Mouse (Mus musculus): ENCODE results near the gene Pcdh15.

Gene Pcdh15

DNA sequence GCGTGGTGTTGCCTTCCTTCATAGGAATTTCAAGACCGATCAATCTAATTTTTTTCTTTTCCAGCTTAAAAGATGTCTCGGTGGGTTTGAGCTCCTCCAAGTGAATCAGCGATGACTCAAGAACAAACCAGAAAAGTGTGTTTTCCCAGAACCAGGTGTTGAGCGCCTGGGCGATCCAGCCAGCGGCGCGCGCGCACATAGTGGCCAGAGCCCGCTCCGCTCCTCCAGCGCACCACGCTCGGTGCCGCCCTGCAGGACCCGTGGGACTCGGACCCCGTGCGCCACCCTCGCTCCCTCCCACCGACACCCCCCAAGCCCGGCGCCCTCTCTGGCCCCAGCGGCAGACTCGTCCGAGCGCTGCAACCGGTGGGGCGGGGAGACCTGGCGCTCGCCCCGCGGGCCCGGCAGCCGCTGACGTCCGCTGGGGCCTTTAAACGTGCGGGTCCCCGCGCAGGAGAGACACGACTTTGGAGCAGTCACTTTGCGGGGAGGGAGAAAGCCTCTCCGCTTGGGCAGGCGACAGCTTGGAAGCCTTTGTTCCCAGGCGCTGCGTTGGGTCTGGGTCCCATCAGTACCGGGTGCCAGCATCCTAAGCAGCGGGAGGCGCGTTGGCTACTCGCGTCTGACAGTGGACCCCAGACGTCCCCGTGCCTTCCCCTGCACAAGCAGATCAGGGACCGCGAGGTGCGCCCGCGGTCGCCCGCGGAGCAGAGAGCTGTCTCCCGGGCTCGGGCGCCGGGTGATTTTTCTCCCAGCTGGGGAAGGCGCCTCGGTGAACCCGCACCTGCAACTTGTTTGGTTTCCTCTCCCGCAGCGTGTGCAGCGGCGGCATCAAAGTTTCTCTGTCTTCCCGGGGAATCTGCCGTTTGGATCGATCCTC, at the start of gene Pcdh15:
Gene Pcdh15 (plus strand): TSS at position 377 of the 880 bp plus-strand sequence.
- no peak for DNase-seq

DNA sequence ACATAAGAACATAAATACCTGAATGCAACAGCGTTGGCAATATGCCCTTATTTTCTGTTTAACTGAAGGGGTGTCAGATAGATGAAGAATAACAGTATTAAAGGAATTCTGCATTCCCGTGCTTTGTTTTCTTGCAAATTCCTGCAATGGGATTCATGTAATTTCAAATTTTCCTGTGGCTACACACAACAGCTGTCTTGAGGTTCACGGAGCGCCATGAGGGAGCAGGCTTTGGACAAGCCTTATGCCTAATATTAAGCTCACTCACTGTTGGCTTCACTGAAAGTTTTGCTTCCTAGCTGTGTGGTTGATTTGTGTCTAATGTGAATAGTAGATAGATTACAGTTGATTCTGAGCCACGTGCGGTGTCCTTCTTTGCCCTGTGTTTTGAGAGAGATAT, 47.1 kb upstream of the Pcdh15 start:
- DNase-seq = no peak

DNA sequence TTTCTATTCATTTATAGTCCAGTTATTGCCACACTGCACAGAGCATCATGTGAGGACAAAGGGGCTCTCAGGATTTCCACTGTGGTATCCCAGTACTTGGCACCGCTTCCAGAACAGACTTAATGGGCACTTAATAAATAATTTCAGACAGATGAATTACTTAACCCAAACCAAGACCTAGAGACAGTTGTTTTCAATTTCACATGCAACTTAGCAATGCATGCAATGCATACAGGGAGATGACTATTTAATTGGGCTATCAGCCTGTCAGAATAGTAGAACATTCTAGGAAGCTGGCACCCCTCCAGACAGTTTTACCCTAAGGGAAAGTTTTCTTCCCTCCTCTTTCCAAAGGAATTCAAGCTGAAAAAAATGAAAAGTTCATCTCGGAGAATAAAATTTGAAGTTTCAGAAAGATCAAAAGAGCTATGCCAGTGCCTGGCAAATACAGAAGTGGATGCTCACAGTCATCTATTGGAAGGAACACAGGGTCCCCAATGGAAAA, 39.4 kb upstream of the Pcdh15 start:
- no peak for DNase-seq

DNA sequence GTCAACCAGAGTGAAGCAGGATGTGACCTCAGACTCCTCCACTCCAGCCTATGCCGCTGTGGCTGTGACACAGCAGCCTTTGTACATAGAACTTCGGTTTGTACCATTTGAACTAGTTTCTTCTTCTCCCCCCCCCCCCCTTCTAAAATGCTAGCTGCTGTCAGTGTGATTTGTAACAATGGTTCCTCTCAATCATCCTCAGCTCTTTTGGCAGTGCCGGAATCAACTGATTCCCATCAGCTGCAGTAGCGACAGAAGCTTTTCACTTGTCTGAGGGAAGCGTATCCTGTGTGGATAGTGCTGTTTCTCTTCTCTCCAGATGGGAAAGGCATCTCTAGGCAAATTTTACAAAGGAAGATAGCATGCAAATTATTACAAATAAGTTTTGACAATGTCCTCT, 12.4 kb upstream of the Pcdh15 start:
- no peak for DNase-seq

DNA sequence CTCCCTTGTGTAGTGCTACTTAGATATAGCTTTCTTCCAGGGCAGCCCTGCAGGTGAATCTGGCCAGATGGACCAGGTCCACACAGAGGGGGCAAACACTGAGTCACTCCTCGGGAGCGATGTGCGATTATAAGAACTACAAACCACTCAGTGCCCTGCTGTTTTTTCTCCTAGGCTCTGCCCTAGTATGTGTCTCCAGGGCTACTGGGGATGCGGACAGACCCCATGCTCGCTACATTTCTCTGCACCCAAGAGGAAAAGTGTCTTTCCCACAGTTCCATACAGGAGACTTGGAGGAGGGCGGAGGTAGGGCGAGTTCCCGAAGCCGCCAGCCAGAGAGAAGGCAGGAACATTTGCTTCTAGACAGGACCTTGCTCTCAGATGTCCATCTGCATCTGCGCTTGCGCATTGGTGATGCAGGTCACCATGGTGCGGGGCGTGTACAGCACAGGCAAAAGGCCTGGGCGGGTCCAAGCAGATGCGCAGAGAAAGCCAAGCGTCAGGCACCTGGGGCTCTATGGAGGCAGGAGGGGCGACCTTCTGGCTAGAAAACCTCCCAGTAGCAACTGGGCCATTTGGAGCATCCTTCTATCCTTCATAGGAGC, 2.5 kb upstream of the Pcdh15 start:
- DNase-seq = no peak

DNA sequence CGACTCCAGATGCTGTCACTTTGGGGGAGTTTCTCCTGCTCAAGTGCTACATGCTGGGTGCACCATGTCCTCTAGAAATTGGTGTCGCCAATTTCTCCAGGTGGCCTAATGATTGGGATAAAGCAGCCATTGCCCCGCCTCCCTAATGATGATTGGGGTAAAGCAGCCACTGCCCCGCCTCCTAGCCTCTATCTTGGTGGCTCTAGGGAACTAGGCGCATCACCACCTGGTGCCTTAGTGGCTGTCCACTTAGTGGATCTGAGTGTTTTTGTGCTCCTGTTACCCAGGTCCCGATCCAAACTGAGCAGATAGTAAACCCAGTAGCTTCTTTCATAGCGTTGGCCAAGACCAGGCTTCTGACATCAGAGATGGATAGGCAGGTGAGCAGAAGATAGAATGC, 2.0 kb upstream of the Pcdh15 start:
- no peak for DNase-seq

DNA sequence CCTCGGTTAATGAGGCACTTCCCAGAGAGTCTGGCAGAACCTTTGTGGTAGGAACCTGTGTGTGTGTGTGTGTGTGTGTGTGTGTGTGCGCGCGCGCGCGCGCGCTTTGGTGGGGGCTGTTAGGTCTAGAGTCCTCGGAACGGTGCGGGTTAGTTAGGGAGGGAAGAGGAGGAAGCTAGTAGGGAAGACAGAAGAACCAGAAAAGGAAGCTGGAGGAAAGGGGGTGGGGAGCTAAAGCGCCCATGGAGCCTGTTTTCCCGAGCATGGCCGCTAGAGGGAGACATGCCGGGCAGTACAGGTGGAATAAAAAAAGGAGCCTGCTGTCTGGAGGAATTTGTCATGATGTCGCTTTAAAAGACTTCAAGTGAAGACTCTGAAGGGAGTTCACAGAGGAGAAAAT, 1.2 kb upstream of the Pcdh15 start:
- peak; percentile 48 for DNase-seq

DNA sequence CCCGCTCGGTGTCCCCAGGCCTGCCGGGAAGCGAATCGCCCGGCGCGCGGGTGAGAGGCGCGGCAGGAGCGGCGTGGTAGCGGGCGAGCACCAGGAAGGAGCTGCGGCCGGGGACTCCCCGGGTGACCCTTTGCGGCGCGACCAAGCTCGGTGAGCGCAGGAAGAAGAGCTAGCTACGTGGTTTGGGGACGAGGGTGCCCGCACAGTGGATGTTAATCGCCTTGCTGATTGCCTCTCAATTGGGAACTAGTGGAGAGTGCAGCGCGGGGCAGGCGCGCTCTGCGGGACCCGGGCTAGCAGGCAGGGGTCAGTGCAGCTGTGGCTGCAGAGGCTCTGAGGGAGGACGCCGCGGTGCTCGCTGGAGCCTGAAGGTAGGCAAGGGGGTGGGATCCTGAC, 702 bp downstream of the Pcdh15 start:
- DNase-seq = no peak

DNA sequence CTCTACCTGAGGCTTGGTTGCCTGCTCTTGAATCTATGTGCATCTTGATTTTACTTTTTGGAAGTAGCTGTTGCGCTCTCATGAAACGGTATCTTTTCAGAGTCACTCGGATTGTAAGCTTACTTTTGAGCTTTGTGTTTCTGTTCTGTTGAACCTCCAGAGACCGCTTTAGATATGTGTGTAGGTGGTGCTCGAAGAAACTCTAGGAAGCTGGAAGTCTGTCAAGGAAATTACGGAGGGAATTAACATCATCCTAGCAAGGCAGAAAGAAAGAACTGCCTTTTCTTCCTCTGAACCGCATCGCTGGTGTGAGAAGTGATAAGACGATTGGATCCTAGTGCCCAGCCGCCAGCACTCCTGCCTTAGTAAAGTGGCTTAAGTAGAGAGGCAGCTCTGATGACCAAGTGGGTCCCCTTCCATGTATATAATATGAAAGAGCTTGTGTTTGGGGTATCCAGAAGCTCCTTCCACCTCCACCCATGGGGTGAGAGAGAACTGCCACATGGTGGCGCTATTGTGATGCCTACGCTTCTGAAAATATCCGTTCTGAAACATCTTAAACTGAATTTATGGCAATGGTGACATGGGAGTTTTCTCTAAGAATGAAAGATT, 4.3 kb downstream of the Pcdh15 start:
- DNase-seq = no peak

DNA sequence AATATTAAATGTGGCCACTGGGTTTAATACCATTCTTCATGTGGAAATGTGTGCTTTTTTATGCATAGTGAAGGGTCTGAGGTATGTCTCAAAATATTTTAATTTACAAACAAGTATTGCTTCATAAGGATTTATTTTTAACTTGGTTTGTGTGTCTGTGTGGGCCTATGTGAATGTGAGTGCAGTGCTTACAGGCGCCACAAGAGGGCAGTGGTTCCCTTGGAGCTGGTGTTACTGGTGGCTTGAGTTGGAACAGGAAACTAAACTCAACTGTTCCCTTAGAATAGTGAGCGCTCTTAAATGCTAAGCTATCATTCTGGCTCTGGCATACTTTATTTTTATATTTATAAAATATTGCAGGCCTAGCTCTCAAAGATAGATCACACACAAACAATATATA, 6.8 kb downstream of the Pcdh15 start:
- peak; percentile 10 for DNase-seq

DNA sequence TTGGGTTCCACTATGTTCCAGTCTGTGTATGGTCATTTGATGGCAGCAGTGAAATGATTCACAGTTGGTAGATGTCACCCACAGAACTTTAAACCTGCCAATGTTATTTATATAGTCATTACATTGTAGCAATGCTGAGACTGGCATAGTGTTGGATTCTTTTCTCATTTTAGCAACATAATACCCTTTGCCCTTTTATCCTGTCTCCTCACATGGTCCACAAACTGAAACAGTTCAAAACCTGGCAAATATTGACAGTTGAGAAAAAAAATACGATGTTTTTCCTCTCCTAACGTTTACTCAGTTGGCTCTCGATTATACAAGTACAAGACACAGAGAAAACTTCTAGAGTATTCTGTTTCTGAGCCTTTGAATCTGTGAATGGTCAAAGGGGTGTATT, 38.8 kb downstream of the Pcdh15 start:
- DNase-seq = no peak

DNA sequence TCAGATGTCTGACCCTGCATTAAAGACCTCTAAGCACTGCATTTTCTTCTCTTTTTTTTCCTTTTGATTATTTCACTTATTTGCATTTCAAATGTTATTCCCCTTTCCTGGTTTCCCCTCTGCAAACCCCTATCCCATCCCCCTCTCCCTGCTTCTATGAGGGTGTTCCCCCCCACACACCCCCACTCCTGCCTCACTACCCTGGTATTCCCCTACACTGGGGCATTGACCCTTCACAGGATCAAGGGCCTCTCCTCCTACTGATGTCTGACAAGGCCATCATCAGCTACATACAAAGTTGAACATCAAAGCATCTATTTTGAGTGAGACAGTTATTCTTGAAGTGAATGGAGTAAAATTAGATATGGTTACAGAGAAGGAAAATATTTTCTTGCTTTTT, 48.4 kb downstream of the Pcdh15 start:
- DNase-seq = no peak

DNA sequence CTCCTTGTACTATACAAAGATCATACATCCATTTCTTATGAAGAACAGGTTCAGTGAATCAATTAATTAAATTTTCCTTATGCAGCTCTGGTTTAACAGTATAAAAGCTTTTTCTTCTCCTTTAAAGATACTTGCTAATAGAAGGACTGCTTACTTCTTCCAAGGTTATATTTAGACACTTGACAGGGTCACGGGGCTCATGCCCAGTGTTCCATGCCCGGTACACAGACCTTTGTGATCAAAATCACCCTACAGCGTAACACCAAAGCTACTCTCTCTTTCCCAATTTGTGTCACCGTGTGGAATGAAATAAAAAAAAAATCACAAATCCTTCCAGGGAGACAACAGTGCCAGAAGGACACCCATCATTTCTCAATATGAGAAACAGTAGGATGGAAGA, 48.8 kb downstream of the Pcdh15 start:
- DNase-seq = no peak

DNA sequence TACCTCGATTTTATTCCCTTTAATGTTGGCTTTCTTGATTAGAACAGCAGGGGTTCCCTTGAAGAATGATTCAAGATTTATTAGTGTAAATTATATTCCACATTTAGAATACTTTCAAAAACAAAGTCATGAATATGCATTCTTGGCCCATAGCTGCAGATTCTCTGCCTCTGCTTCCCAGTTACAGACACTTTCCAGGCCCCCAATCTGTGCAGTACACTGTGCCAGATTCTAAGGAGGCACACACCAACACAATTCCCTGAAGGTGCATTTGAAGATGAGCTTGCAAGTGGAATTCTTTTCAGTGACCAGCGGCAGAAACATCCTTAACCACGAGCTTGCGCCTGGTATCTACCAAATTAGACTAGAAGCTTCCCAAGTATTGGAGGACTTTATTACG, 55.4 kb downstream of the Pcdh15 start:
- DNase-seq = no peak

DNA sequence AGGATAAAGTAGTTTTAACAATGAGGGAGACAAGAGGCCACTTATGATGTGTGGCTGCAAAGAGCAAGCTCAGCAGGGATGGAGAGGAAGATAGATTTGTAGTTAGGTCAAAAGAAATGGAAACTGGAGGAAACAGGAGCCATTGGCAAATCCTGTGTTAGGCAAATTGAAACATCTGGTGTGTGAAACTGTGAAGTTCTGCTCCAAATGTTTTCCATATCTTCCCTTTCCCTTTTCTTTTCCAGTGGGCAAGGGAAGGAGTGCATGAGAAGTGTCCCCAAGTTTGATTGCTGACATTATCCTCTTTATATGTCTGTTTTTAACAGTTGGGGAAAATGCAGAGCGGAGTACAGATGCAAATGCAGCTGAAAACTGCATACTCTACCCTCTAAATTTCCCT, 62.6 kb downstream of the Pcdh15 start:
- no peak for DNase-seq

DNA sequence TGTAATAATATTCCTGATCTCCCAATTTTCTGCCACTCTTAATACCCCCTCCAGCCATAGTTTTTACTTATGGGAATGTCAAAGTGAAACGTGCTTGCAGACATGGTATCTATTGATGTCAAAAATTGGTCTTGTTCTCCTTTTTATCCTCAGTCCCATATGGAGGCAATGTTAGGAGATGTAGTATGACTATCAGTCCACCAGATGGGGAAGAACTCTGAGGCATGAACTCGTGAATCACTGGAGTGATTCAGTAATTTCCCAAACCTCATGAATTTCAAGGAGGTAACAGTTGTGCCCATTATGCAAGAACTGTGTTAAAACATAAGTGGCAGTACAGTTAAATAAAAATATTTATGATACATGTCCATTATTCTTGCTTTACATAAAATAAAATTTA, 116.9 kb downstream of the Pcdh15 start:
- no peak for DNase-seq

DNA sequence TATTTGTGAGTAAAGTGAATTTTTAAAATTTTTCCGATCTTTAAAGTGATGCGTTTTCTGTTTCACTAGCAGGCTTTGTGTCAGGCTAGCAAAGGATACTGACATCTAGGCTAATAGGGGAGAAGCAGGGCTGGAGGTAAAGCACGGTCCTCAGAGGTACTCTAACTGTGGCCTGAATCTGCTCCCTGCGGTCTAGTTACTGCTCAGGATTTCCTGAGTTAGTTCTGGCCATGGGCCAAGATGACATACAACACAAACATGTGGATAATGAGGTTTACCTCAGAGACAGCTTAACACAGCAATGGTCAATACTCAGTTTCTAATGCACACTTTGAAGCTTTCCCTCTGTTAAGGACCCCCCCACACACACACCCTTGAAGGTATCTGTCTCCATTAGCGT, 143.2 kb downstream of the Pcdh15 start:
- DNase-seq = no peak

DNA sequence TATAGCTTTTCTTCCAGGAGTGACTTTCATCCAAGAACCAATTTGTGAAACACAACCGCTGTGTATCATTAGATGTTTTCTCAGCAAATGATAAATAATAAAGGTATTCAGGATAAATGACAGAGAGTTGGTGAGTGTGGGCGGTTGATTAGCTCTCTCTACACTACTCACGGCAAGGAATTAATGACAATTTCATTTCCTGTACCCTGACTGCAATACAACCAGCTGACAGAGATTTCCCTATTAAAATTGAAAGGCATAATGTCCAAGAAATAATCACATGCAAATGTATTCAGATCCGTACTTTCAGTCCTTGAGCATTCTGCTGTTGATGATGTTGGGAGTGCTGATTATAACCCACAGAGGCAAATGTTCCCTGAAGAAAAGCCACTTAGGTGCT, 181.3 kb downstream of the Pcdh15 start:
- DNase-seq = no peak

DNA sequence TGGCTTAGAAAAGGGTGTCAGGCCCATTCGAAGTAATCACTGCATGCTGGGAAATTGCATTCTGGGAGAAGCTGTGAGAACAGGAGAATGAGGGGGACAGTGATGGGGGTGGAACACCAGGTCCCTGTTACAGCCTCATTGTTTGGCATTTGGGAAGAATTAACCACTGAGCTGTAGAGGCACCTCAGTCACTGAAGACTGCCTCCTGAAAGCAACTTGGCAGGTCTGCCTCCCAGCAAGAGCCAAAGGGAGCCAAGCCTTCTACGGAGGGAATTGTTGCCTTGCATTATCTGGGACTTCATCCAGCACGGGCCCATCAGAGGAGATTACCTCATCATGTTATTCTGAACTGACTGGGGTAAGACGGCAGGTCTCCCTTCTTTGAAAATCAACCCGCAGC, 197.3 kb downstream of the Pcdh15 start:
- DNase-seq = no peak

DNA sequence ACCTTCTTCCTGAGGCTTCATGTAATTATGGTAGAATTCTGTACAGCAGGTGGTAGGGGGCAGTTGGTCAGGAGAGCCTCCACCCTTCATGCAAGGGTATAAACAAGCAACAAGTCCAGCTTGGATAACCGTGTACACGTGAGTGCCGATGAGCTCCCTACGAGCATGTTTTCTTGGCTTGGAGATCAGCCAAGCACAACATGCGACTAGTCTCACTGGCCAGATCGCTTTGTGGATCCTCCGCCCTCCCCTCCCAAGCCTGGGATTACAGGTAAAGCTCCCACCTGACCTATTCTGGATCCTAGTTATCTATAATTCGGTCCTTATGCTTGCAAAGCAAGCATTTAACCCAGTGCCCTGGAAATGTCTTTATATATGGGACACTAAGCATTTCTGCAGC, 202.8 kb downstream of the Pcdh15 start:
- DNase-seq = no peak

DNA sequence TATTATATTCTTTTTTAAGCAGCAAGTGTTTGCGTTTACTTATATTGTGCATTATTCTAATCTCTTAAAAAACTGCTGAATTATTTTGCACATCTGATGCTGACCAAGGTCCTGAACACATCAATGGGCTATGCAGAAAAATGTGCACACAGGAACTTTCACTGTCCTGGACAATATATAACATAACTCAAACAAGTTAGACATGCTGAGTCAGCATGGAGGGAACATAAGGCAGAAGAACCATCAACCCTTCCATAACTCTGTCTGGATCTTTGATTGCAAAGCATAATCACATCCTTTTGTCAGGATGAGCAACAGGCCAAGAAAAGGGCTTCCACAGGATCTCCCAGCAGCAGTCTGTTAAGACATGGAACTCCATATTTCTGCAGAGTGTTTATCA, 207.5 kb downstream of the Pcdh15 start:
- DNase-seq = no peak

DNA sequence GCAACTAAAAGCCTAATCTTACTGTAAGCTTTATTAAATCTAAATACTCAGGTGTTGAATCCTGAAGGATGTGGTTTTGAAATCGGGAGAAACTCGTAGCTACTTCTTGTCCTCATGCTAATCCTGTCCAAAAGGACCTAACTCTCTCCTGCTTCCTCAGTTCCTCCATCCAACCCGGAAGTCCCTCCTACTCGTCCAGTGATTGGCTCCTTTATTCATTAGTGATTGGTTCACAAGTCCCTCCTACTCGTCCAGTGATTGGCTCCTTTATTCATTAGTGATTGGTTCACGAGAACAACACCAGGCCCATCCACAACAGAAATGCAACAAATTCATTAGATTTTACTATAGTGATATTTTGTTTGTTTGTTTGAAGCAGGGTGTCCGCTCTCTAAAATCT, 227.7 kb downstream of the Pcdh15 start:
- DNase-seq = no peak

DNA sequence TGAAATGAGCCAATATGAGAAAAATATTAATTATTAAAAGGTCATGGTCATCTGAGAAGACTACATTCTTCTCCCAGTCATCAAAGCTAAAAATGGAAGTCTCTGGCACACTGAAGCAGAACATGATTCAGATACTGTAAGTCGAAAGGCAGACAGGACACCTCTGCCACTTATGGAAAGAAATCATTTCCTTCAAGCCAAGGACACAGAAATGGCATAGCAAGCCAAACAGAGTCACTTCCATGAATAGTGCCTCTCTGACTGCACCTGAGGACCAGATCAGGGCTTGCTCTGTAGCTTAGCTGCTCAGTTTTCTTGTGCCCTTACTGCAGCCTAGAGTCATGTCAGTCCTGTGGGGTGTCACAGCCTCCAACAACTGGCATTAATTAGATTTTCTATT, 234.3 kb downstream of the Pcdh15 start:
- DNase-seq = no peak

DNA sequence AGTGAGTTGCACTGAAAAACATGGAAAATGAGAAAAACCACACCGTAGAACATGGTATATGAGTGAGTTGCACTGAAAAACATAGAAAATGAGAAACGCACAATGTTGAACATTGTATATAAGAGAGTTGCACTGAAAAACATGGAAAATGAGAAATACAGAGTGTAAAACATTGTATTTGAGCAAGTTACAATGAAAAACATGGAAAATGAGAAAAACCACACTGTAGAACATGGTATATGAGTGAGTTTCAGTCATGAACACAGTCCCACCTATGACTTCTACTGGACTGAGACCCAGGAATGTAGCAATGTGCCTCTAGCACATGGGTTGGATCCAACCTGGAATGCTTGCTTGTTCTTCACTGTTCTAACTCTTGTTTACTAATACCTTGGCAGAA, 279.9 kb downstream of the Pcdh15 start:
- no peak for DNase-seq

Measured in kidney, postnatal 14 days (tissue).